Mouse (Mus musculus): ENCODE data around the gene Zfp296.
A peak's percentile ranks its signal among the peaks of the same experiment; 100 is the strongest.

Gene Zfp296

GRCm38 (mm10) chr7:19577141-19577852 is at the start of gene Zfp296, which contains the start of gene Gemin7:
Zfp296 (plus strand) TSS chr7:19577287.
Gemin7 (minus strand) TSS chr7:19577595.
- DNase-seq: no peak

GRCm38 (mm10) chr7:19531077-19531476 is 46.0 kb upstream of the Zfp296 start:
- no peak for DNase-seq

GRCm38 (mm10) chr7:19532240-19532639 is 44.8 kb upstream of the Zfp296 start:
- no peak for DNase-seq

DNA sequence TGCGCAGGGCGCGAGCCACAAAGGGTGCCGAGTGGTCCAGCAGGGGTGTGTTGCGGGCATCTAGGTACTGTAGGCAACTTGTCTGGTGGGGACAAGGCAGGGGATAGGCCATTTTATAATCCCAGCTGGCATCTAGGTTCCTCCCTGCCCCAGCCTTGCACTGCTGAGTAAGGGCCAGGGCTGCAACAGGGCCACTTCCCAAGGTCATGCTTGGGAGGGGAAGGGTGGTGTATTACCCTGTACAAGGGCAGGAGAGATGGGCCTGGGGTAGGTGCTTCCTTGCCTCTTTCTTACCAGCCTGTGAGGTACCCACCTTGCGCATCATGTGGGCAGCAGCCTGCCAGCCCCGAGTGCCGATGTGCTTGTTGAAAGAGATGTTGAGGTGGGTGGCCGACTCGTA is 42.4 kb upstream of the Zfp296 start:
- no peak for DNase-seq

DNA sequence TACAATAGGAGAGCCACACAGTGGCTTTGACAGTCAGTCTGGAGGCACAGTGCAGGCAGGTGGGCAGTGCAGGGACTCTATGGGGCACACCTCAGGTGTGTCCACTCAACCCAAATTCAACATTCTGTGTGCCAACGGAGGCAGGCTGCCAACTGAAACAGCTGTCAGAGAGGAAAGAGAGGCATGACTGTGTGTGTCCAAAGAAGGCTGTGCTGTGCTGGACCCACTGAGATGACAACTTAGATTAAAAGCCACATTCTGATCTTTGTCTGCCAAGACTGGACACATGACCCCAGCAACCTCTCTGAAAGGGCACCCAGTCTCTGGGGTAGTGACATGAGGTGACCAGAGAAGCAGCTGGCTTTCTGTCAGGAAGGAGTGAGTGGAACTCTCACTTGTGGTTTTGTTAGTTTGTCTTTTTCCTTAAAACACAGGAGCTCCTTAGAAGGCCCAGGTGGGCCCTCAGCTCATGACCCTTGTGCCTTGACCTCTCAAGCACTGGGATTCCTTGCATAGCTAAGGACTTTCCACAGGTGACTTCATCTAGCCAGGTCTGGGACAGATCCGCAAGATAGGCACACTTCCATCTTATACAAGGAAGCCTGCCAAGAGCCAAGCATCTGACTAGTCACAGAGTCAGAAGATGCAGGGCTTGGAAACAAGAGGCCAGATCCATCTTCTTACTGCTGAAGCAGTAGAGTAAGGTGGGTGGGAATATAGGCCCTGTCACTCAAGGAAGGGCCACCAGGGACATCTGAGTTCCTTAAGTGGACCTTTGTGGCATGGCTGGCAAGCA is 36.1 kb upstream of the Zfp296 start:
- DNase-seq: no peak

GRCm38 (mm10) chr7:19541681-19542154 is 35.4 kb upstream of the Zfp296 start:
- DNase-seq: no peak

DNA sequence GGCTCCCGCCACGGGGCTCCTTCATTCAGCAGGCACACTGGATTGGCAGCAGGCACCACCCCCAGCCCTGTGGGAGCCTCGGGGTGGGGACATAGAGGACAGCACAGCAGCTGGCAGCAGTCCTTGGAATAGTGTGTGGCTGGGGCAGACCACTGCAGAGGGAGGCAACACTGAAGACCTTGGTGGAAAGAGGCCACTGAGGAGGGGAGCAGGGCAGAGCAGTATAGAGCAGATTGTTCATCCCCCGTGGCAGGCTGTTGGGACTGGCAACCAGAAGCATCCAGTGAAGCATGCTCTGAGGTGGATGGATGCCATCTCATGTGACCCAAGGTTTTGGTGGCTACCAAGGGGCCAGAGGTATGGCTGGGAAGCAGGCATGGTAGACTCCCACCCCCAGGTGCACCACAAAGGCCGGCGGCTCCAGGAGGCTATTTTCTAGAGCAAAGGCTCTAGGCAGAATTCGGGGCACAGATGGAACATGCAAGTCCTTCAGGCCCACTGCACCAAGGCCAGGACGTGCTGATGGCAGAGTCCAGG is 34.9 kb upstream of the Zfp296 start:
- DNase-seq: no peak

GRCm38 (mm10) chr7:19543584-19543983 is 33.5 kb upstream of the Zfp296 start:
- DNase-seq: no peak

DNA sequence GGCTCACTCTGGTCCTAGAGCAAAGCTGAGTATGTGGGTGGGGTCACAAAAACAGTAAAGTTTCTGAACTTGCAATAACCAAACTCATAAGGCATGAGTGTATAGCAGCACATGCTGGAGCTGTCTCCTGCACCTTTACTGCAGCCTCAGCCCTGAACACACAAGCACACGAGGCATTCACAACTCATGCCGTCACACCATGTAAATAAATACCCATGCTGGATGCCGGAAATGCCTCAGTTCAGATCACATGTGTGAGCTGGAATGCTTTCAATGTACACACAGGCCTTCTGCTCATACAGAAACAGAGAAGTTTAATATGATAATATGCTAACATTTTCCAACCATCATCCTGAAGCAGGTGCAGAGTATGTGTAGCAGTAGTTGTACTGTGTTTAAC is 31.1 kb upstream of the Zfp296 start:
- DNase-seq: no peak

DNA sequence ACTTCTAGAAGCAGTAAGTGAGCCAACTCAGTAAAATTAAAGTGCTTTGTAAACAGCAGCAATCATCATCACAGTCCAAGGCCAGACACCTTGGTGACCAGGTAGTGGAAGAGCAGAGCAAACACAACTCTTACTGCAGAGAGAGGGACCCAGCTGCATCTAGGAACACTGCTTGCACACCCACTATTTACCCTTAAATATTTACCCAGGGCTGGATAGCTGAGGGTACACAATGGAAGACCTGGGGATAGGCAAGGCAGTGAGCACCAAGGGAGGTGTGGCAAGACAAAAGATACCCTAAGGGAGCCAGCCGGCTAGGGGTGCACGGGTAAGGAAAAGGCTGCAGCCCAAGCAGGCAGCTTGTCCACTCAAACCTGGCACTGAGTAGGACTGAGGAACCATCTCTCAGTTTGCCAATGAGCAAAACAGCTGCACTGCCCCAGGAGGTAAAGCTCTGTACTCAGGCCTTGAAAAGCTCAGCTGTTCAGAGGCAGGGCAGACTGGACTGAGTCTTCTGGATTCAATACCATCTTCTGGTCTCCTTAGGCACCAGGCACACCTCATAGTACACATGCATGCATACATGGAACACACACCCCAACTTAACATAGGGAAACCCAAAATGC is 29.6 kb upstream of the Zfp296 start:
- no peak for DNase-seq

- DNase-seq: no peak
Observed at GRCm38 (mm10) chr7:19549394-19549793, 27.7 kb upstream of the Zfp296 start.

- no peak for DNase-seq
Observed at GRCm38 (mm10) chr7:19551634-19552033, 25.5 kb upstream of the Zfp296 start.

DNA sequence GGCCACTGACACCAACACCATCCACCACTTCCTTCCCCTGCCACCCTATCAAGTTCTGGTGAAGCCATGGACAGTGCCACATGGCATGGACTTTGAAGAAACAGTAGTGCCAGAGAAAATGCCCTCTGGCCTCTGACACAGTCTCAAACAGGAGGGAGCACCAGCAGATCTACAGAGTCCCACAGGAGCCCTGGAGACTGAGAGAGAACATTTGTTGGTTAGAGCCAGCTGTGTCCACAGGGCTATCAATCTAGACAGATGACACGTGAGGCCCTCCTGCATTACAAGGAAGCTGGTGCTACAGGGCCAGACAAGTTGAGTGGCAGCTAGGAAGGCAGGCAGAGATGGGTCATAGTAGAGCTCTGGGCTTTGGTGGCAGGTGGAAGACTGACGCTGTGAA is 24.6 kb upstream of the Zfp296 start:
- DNase-seq: no peak

DNA sequence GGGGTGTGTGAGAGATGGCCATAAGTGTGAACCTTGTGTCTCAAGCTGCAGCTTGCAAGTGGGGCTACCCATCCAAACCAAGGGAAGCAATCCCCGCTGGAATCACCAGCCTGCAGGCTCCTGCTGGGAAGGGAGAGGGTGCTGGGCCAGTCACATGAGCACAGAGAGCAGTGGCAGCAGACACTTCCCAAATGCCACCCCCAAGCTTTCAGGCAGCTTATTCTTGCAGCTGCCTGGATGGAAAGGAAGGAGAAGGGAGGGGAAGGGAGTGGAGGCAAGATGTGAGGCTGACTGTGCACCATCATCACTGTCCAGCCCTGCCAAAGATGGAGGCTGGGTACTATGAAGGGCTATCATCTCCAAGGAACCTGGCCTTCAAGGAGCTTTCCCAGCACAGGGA is 22.9 kb upstream of the Zfp296 start:
- DNase-seq: no peak

- no peak for DNase-seq
Observed at GRCm38 (mm10) chr7:19557086-19557485, 20.0 kb upstream of the Zfp296 start.

DNA sequence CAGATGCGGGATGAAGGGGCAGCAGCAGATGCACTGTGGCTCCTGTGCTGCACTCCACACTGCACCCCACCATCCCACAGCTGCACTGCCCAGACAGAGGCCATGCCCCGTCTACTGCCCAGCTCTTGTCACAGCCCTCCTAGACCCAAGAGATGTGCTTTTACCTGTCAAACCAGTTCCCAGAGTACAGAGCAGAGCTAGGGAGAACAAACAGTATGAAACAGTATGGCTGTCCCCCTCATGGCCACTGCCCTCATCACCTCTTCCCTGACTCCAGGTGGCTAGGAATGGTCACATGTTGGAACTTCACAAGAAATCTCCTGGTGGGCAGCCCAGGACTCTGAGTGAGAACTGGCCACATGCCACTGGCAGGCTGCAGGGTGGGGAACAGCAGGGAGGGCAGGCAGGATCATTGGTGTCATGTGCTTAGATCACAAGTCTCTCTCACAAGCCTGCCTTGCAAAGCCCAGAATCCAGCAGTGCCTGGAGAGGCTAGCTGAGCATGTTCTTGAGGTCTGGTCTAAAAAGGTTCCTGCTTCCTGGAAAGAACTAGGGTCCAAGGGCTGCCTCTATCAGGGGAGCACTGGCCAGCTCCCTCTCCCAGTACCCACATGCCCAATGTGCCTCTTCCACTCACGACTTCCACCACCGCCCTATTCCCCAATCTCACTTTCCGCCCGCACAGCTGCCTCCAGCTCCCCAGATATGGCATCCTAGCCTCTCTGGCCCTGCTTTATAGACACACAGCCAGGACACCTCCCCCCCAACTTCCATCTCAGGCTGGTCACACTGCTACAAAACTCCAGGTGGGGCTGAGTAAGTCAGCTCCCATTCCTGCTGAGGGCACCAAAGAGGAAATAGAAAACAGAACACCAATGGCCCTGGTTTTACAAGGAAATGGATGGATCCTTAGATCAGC is 18.8 kb upstream of the Zfp296 start:
- no peak for DNase-seq

- DNase-seq: no peak
Observed at GRCm38 (mm10) chr7:19558965-19559364, 18.1 kb upstream of the Zfp296 start.

DNA sequence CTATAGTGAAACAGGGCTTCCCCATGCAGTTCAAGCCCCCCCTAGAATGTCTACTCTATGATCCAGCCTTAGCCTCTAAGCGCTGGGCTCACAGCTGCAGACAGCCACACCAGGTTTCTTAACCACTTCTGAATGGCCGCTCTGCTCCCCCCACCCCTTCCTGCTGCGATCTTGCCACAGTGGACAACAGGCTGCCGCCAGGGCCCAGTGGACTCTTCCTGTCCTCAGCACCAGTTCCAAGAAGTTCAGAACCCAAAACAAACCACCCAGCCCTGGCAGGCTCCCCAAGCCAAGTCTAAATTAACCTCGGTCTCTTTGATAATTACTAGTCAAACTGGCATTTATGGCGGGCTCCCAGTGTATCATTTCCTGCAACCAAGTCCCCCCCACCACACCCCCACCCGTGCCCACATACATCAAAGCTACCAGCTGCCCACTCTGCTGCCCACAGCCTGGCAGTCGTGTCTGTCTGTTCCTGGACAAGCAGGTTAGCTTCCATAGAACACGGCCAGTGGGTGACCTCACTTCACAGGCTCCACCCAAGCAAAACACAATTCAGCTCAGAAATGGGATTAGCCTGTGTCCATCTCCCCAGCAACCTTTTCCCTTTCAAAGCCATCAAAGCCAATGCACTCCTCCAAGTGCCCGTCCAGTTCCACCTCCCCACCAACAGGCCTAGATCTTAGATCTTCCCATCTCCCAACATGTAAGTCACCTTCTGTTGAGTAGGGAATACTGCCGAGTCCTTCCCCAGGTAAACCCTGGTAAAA is 16.4 kb upstream of the Zfp296 start:
- DNase-seq: no peak

DNA sequence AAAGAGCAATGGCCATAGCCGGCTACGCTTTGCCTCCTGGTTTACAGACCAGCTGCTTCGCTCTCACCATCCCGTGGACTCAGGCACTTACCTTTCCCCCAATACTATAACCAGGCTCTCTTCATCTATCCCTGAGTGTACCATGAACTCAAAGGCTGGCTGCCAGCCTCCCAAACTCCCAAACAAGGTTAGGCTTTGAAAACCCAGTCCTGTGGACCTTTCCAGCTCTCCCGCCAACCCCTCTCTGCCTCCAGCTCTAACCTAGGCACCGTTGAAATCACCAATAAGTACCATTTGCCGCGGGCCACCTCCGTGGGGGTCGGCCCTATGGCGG is 15.7 kb upstream of the Zfp296 start:
- no peak for DNase-seq

- DNase-seq: peak; percentile 91
Observed at GRCm38 (mm10) chr7:19561765-19562642, 15.1 kb upstream of the Zfp296 start.
